Mouse (Mus musculus): Measurements from ENCODE around the gene BC025920.
A peak's percentile ranks its signal among the peaks of the same experiment; 100 is the strongest.

Gene BC025920

DNA sequence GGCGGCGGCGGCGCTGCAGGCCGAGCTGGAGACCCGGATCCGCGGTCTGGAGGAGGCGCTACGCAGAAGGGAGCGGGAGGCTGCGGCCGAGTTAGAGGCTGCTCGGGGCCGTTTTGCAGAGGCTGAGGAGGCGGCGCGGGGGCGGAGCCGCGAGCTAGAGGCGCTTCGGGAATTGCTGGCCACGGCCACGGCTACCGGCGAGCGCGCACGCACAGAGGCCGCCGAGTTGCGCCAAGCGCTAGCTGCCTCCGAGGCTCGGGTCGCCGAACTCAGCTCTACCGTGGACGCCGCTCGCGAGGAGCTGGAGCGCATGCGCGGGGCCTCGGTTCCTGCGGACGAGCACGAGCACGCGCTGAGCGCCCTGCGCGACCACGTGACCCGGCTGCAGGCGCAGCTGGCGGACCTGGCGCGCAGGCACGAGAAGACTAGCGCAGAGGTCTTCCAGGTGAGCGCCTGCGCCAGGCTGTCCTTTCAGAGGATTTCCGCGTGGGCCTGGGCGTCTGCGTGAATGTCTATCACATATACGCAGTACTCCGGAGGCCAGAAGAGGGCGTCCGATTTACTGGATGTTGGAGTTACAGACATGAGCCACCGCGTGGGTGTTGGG lies 37.5 kb downstream of the BC025920 start:
- peak; percentile 97 for DNase-seq

DNA sequence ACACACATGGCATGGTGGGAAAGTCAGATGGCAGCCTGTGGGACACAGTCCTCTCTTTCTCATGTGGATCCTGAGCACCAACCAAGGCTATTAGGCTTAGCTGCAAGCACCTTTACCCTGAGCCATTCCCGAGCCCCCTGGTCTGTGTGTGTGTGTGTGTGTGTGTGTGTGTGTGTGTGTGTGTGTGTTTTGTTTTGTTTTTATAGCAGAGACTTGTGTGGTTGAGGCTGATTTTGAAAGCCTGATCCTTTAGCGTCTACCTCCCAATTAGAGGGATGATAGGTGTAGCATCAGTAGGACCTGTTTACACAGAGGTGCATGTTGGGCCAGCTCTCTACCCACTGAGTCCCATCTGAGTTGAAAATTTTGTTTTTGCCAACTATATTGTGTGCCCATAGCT lies 38.1 kb downstream of the BC025920 start:
- no peak for DNase-seq

DNA sequence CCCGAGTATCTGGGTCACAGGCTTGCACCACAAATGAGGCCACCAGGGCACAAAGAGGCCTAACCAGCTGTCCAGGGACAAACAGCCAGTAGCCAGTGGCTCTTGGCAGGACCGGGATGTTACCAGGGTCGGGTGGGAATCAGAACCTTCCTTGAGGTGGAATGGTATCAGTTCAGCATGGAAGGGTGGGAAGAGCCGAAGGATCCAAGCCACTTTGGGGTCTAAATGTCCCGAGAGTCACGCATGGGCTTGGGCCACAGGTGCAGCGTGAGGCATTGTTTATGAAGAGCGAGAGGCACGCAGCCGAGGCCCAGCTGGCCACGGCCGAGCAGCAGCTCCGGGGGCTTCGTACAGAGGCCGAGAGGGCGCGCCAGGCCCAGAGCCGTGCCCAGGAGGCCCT lies 38.6 kb downstream of the BC025920 start:
- no peak for DNase-seq

DNA sequence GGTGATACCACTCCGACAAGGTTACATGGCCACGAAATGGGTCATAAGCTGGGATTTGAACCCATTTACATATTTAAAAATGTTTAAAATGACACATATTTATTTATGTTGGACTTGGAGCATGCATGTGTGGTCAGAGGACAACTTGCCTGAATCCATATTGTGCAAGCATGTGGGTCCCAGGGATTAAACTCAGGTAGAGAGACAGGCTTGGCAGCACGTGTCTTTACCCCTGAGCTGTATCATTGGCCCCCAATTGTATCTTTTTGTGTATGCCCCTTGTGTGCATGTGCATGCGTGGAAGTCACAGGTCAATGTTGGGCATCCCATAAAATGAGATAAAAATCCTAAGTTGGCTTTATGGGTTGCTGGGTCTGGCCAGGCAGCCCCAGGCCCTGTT lies 39.3 kb downstream of the BC025920 start:
- DNase-seq: no peak

DNA sequence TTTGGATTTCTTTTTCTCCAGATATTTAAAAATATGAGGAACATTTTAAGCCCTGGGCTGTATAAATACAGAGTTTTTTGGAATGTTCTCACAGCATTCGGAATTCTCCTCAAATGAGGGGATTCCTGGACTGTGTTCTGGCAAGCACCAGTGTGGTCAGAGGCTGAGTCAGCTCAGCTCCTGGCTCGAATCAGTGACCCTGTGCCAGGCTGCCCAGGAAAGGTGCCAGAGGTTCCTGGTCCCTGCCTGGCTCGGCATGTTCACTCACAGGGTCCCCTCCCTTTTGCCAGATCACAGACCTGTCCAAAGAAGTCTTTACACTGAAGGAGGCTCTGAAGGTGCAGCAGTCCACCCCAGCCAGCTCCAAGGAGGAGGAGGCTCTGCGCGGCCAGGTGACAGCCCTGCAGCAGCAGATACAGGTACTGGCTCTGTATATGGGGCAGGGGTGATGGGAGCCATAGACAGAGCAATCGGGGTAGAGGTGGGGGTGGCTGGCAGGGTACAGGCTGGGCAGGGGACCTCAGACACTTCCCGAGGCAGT lies 40.0 kb downstream of the BC025920 start:
- no peak for DNase-seq

DNA sequence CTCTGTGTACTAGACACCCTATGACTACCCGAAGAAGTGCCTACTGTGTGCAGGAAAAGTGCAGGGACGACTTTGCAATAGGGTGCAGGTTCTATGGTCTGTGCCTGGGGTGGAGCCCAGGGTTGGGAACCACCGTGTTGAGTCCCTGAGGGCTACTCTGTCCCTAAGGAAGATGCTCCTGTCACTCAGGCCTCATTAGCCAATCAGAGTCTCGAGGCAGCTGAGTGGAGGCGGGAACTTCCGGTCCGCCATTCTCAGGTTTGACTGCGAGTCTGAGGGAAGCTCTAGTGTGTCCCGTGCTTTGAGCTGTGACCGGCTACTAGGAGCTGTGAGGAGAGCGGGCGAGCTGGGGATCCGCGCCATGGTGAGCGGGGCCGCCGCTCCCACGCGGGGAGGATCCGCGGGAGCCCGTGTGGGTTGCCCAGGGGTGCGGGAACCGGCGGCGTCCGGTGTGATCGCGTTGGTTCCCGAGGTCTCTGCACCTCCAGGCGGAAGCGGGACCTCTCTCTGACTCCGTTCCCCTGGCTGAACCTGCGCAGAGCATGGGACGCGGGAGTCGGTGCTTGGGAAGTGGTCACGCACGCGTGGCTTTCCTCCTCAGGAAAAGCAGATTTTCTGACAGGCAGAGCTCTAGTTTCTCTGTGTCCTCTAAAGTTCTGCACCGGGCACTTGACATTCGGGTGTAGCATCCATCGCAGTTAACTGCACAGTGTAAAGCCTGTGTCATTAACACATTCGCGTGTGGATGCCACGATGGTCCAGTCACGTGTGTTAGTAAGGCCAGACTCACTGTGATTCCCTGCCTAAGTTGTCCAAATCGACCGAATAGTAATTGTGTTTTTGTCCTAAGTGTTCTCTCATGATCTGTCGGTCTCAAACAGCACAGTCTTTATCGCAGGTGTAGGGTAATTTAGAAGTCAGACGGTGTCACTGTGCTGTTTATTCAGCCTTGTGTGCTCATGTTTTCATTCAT lies 43.0 kb downstream of the BC025920 start, which contains the start of gene Gm10778:
TSS of gene Gm10778 (plus strand) at position 257 of the 973 bp plus-strand sequence.
- DNase-seq: peak; percentile 83

DNA sequence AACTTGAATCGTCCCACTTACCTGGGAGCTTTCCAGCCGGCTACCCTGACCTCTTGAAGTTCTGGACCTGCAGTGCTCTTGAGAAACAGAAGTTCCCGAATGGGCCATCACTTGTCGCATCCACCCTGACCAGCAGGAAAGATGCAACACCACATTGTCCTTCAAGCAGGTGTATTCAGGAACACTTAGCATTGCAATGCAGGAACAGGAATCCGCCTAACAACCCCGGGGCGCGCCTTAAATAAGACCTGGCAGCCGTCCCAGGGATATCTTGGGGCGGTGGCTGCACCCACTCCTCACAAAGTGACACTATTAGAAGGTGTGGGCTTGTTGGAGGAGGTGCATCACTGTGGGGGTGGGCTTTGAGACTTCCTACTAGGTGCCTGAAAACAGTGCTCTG lies 49.1 kb downstream of the BC025920 start:
- DNase-seq: no peak

DNA sequence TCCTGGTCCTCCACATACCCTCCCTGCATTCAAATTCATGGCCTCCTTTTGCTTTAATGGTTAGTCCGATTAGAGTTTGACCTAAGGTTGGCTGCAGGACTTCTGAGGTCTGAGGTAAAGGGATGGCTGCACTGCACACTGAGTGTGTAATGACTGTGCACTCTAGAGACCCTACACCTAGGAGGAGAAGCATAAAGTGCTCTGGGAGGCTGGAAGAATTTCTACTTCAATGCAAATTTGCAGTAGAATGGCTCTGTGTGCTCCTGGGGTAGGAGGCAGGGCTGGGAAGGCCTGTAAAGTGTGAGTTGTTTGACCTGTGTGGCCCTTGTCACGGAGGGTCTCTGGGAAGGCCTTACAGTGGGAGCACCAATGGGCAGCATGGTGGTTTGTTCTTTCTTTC lies 50.1 kb downstream of the BC025920 start:
- no peak for DNase-seq
